Mouse (Mus musculus): ENCODE results near the gene Sytl2.

Sytl2 gene

GRCm38 (mm10) chr7:90370071-90370851 is 68.2 kb downstream of the Sytl2 start:
- DNase-seq (ENCODE audit: low read depth), result no peak

GRCm38 (mm10) chr7:90372804-90373203 is 70.8 kb downstream of the Sytl2 start:
- DNase-seq (ENCODE audit: low read depth), result no peak

- DNase-seq (ENCODE audit: low read depth), result no peak
These were observed 82.4 kb downstream of the Sytl2 start for GRCm38 (mm10) chr7:90384411-90384810.

GRCm38 (mm10) chr7:90386885-90387459 is 84.9 kb downstream of the Sytl2 start:
- no peak for DNase-seq (ENCODE audit: low read depth)

GRCm38 (mm10) chr7:90389765-90390164 is 87.7 kb downstream of the Sytl2 start:
- no peak for DNase-seq (ENCODE audit: low read depth)

- DNase-seq (ENCODE audit: low read depth), result no peak
These were observed 93.0 kb downstream of the Sytl2 start for GRCm38 (mm10) chr7:90395073-90395472.

- no peak for DNase-seq (ENCODE audit: low read depth)
These were observed 93.9 kb downstream of the Sytl2 start for GRCm38 (mm10) chr7:90395928-90396327.

GRCm38 (mm10) chr7:90409934-90410333 is 107.9 kb downstream of the Sytl2 start:
- DNase-seq (ENCODE audit: low read depth), result peak; percentile 89

- peak; percentile 68 for DNase-seq (ENCODE audit: low read depth)
These were observed 124.3 kb downstream of the Sytl2 start, which contains the start of gene Ccdc89 for GRCm38 (mm10) chr7:90426020-90427001. Gene Ccdc89, plus strand, starts transcription at chr7:90426577.

GRCm38 (mm10) chr7:90427006-90427405 is 125.0 kb downstream of the Sytl2 start:
- DNase-seq (ENCODE audit: low read depth), result no peak

GRCm38 (mm10) chr7:90432221-90432620 is 130.2 kb downstream of the Sytl2 start:
- DNase-seq (ENCODE audit: low read depth), result no peak

- DNase-seq (ENCODE audit: low read depth), result no peak
These were observed 138.0 kb downstream of the Sytl2 start for GRCm38 (mm10) chr7:90440044-90440443.

GRCm38 (mm10) chr7:90442070-90442469 is 140.0 kb downstream of the Sytl2 start:
- DNase-seq (ENCODE audit: low read depth), result no peak

GRCm38 (mm10) chr7:90442518-90443080 is 140.5 kb downstream of the Sytl2 start, which contains the start of gene Crebzf:
Gene Crebzf, plus strand, starts transcription at chr7:90442729.
- peak; percentile 99 for DNase-seq (ENCODE audit: low read depth)

GRCm38 (mm10) chr7:90443101-90444091 is 141.3 kb downstream of the Sytl2 start:
- peak; percentile 83 for DNase-seq (ENCODE audit: low read depth)

- DNase-seq (ENCODE audit: low read depth), result peak; percentile 61
These were observed 142.2 kb downstream of the Sytl2 start for GRCm38 (mm10) chr7:90444206-90444605.

- DNase-seq (ENCODE audit: low read depth), result no peak
These were observed 154.2 kb downstream of the Sytl2 start for GRCm38 (mm10) chr7:90456149-90456844.

- peak; percentile 91 for DNase-seq (ENCODE audit: low read depth)
These were observed 154.9 kb downstream of the Sytl2 start, which contains the start of gene Tmem126a for GRCm38 (mm10) chr7:90456845-90457468. Gene Tmem126a, minus strand, starts transcription at chr7:90457229.

- DNase-seq (ENCODE audit: low read depth), result no peak
These were observed 155.5 kb downstream of the Sytl2 start for GRCm38 (mm10) chr7:90457517-90457916.

Measured in induced T-regulatory cell, adult 2 months (primary cell).